Mouse (Mus musculus): ENCODE measurements around the gene Rhcg.
A peak's percentile ranks its signal among the peaks of the same experiment; 100 is the strongest.

GRCm38 (mm10) chr7:79613314-79613713 is 4.1 kb downstream of the Rhcg start:
- TF ChIP-seq CTCF (conservative IDR thresholded peaks at IDR 0.05; ENCODE audit: insufficient read depth, insufficient read length, low read depth, low read length) (peak; percentile 44; the same call in 1 of the 2 replicates), POLR2A (IDR thresholded peaks at IDR 0.05; ENCODE audit: low read depth, low read length) (no peak)

Measured in kidney, adult 2 months (tissue).